Mouse (Mus musculus) liver, adult 2 months (tissue): ENCODE measurements at regions not wholly inside any gene's neighbourhood (a gene's known extent, or its start where the extent isn't known, plus 50 kb on each side); places are given as distances from the start of the nearest gene placed in this dataset.

Experiments
- CTCF ChIP-seq: fragments of 200-500 bp; IDR thresholded peaks from 2 replicates; pipeline ENCODE4 v1.5.1; 2011; ENCODE audit warnings: low read depth, low read length, control low read depth
- POLR2A ChIP-seq: fragments of 200-500 bp; IDR thresholded peaks from 2 replicates; pipeline ENCODE4 v1.6.1; 2011; ENCODE audit warnings: low read length, control low read depth; ENCODE audit not compliant: insufficient read depth; ENCODE audit errors: extremely low read depth

- TF ChIP-seq CTCF, result no peak
- no peak for TF ChIP-seq POLR2A
These were observed 55.0 kb upstream of the Eml4 start for GRCm38 (mm10) chr17:83295526-83296238.
